Mouse (Mus musculus): ENCODE results near the gene Tbc1d24.

DNA sequence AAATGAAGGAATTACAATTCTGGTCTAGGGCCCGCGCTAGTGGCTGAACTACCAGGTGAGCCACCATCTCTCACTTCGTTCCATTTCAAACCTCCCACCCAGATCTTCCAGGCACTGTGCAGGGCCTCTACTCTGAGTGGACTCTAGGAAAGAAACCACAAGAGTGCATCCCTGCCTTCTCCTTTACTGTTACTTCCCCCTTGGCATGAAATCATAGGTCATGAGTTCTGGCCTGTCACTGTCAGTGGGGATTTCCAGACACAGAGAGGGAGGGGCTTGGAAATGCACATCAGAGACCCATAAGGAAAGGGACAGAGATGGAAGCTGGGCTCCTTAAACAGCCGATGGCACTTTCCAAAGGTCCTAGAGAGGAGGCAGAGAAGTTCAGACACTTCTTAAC is 33.6 kb downstream of the Tbc1d24 start:
- TF ChIP-seq CTCF (IDR thresholded peaks at IDR 0.05; ENCODE audit: low read depth) (no peak), EP300 (IDR thresholded peaks at IDR 0.05; ENCODE audit: low read depth) (no peak)

All from liver, embryonic 14.5 days (tissue).